Mouse (Mus musculus) heart, postnatal 0 days (tissue): Measurements from ENCODE around the gene Lpin3.

Source experiments
- CTCF ChIP-seq: IDR thresholded peaks from 2 replicates; pipeline ENCODE4 v1.5.1; 2016; ENCODE audit warnings: antibody characterized with exemption, control low read depth, low read depth
- EP300 ChIP-seq: IDR thresholded peaks from 2 replicates; pipeline ENCODE4 v1.6.1; 2016; ENCODE audit warnings: antibody characterized with exemption, low read depth

DNA sequence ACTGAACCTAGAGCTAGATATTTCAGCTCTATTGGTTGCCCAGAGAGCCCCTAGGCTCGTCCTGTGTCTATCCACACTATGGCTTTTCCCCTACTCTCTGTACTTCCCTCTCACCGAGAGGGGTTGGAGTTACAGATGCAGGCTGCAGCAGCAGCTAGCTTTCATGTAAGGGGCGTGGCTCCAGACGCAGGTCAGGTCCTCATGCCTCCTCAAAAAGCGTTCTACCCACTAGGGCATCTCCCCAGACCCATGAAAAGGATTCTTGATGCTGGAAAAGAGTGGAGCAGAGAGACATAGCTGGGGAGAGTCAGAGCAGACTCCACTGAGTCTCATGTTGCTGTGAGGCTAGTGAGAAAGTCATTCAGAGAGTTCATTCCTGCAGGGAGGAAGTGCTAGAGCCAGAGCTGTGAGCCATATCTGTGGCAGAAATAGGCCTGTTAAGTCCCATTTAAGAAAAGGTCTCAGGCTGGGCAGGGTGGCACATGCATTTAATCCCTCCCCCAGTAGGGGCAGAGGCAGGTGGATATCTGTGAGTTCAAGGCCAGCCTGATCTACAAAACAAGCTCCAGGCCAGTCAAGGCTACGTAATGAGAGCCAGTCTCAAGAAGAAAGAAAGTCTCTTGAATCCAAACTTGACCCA is 1.1 kb downstream of the Lpin3 start:
- TF ChIP-seq CTCF = no peak
- TF ChIP-seq EP300 = no peak
